Mouse (Mus musculus) left cerebral cortex, postnatal 10 days (tissue): ENCODE results near the gene Myo6. TPM values are rescaled to one million over a fixed set of nuclear protein-coding genes. Genes with fewer than 3 reads are reported as not detected.

Source experiments
- DNase-seq, 2 experiments: peaks; one replicate each; pipeline ENCODE4 v3.0.0; 2021 to 2022; ENCODE audit warnings: low spot score in 2 of 2, mixed read lengths in 1 of 2; ENCODE audit errors: extremely low spot score in 1 of 2
- intact Hi-C: fragments of 180-260 bp; cut with DNase I; formaldehyde crosslinking; loops from one replicate; pipeline ENCODE4 v1.15.1; 2025
- total RNA-seq, 2 experiments: library from RNA; stranded (reverse); gene quantifications; 2 replicates each; pipeline ENCODE4 v1.2.3; 2021

The Myo6 gene
- total RNA-seq, 2 experiments from 2014 or later, result 46.3 to 49.6 TPM

- intact Hi-C loops, result no loop called here
- no peak for DNase-seq
These were observed 13.8 kb downstream of the Myo6 start for GRCm38 (mm10) chr9:80178670-80179069.

- intact Hi-C loops, result no loop called here
- DNase-seq, result no peak
These were observed 14.9 kb downstream of the Myo6 start for GRCm38 (mm10) chr9:80179688-80180087.

DNA sequence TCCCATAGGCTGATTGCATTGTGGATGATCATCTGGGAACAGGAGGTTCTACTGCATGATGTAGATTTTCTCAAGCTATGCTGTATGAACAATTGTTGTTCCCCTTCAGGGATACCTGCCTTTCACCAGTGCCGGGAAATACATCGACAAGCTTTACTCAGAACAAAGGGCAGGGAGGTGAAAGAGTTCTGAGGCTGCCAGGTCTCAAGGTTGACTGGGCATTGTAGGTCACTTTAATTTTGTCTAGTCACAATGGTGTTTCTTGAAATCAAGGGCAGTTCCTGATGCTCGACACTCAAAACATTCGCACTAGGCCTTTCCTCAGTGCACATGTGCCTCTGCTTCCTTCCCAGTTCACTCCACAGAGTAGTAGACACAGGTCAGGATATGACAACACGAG is 15.9 kb downstream of the Myo6 start:
- intact Hi-C loops, result no loop called here
- no peak for DNase-seq

DNA sequence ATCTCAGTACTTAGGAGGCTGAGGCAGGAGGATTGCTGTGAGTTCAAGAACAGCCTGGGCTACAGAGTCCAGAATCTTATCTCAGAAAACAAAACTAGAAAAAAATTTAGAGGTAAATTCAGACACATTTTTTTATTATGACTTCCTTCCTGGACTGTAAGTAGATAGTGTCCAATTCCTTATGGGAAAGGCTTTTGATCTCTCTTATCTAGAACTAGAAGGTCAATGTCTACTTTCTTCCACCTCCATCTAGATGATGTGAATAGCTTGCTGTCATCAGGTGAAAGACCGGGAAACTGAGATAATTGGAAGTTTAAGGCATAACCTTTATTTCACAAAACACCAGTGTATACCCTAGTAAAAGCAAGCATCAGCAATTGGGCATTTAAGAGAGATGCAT is 16.9 kb downstream of the Myo6 start:
- intact Hi-C loops, result no loop called here
- DNase-seq, result no peak

DNA sequence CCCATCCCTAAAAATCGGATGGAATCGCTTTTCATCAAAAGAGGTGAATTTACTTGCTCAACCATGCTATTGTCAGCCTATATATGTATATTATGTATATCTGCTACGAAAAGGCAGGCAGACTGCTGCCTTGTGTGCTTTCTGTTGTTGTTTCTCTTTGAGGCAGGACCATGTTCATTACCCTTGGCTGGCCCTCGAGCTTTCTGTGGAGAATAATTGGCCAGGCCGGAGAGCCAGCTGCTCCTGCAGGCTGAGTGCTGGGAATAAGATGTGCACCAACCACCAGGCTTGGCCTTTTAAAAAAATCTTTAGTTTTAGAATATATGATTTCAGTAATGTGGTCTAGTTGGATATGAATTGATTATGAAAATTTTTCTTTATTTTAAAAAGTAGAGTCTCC is 19.3 kb downstream of the Myo6 start:
- intact Hi-C loops, result no loop called here
- no peak for DNase-seq

GRCm38 (mm10) chr9:80185737-80186136 is 20.9 kb downstream of the Myo6 start:
- intact Hi-C loops, result no loop called here
- DNase-seq, result no peak

DNA sequence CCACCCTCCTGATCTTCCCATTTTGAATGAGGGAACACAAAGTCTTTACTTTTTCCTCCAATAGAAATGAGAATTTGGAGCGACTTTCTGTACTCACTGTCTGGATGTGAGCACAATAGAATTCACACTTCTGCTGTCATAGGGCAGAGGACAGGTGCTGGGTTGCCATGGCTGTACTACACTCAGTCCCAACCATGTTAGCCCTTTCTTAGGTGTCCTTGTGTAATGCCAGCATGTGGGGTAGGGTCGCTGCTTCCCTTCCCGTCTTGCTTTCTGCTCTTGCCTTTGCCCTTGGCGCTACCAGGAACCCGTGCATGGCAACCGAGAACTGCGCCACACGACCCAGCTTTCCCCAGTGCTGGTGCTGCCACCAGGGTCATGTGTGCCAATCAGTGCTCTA is 21.9 kb downstream of the Myo6 start:
- intact Hi-C loops, result no loop called here
- DNase-seq, result no peak

- intact Hi-C loops, result no loop called here
These were observed 23.6 kb downstream of the Myo6 start for GRCm38 (mm10) chr9:80188324-80188893.

GRCm38 (mm10) chr9:80191240-80191639 is 26.4 kb downstream of the Myo6 start:
- DNase-seq, result no peak
- intact Hi-C loops, result no loop called here

More at GRCm38 (mm10) chr9:80188324-80188893, 23.6 kb downstream of the Myo6 start:
- DNase-seq, result no peak

- DNase-seq, result no peak
- intact Hi-C loops, result no loop called here
These were observed 27.5 kb downstream of the Myo6 start for GRCm38 (mm10) chr9:80192324-80192723.

- intact Hi-C loops, result no loop called here
- DNase-seq, result no peak
These were observed 29.6 kb downstream of the Myo6 start for GRCm38 (mm10) chr9:80194446-80194845.

DNA sequence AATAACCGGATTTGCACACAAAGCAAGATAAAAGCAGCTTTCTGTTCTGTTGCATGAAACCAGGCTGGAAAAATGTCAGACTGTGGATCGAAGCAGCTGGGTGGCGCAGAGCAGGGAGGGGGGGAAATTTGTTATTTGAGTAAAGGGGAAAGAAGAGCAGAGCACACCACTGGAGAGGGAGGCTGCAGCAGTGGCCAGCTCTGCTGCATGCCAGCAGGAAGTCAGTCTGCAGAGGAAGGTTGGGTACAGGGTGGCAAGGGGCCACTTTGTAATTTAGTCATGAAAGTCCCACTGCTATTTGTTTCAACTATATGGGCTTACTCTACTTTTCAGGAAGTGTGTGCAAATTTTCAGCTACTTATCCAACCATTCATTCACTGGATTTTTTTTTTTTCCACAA is 31.3 kb downstream of the Myo6 start:
- intact Hi-C loops, result no loop called here
- DNase-seq, result no peak

DNA sequence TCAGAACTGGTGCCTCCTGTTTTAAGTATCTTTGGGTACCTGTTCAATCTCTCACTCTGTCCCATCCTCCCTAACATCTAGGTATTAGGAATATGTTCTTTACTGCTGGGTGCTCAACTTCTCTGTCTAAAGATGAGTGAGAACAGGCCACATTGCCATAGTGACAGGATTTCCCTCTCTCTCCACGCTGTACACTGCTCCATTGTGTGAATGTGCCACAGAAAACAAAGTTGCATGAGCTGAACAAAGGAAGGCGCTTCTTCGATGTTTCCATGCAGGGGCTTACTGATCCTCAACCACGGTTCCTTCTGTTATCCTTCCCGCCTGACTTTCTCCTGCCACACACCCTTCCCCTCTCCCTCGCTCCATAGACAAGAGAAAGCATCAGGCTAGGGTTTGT is 32.4 kb downstream of the Myo6 start:
- DNase-seq, result no peak
- intact Hi-C loops, result no loop called here

GRCm38 (mm10) chr9:80200855-80201254 is 36.0 kb downstream of the Myo6 start:
- DNase-seq, result no peak
- intact Hi-C loops, result no loop called here

DNA sequence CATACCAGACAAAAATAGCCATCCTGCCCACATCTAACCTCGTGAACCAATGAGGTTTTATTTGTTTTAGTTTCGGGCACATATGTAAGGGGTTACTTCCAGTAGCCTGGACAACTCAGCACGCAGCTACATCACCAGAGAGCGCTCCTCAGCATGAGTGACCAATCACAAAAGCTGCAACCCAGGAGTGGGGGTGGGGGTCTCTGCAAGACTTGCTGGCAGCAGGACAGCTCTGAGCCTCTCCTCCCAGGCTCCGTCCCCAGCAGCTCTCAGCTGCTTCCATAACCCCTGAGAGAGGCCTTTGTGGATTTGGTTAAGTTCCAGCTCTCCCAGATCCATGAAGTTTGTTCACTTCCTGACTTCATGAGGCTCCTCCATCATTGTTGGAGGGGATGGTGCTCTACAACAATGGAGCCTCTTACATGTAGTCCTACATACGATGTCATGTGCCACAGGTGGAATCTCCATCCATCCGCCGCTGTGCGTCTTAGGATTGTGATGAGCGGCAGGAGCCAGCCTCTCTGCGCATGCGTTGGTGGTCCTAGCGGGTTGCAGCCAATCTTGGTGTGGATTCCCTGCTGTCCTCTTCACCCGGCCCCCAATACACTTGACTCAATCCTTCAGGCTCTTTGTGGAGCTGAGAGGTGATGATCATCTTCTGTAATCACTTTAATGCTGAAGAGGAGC is 37.7 kb downstream of the Myo6 start:
- peak in 1 of 2 experiments; percentile 60 for DNase-seq
- intact Hi-C loops, result no loop called here

DNA sequence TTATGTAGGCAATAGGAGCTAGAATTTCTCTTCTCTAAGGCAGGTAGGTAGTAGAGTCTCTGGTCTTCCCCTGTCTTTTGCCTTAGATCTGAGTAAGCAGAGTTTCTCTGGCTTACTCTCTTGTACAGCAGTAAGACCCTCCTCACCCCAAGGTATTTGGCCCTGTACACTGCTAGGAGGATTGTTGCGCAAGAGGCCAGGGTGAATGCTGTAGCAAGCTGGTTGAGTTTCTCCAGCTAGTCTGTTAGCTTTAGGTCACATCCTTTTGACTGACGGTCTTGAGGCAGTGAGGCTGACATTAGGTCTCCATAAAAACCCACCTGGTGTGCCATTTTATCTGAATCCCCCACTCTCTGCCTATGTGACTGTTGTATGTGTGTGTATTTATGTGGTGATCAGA is 43.9 kb downstream of the Myo6 start:
- intact Hi-C loops, result no loop called here
- no peak for DNase-seq

GRCm38 (mm10) chr9:80209459-80209858 is 44.6 kb downstream of the Myo6 start:
- DNase-seq, result no peak
- intact Hi-C loops, result no loop called here

DNA sequence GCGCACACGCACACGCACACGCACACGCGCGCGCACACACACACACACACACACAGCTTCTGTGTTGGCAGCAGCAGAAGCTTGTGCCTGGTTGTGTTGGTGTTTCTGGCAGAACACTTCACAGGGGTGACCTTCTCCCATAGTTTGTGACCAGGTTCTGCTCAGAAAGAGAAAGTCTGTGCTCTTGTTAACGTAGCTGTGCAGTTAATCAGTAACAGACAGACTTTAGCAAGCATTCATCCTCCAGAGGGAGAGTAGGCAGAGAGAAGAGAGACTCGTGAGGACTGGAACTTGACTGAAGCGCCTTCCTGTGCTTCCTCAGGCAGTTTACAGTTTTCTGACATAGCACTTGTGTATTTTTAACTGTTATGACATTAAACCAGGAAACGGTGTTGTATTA is 45.3 kb downstream of the Myo6 start:
- intact Hi-C loops, result no loop called here
- DNase-seq, result no peak

DNA sequence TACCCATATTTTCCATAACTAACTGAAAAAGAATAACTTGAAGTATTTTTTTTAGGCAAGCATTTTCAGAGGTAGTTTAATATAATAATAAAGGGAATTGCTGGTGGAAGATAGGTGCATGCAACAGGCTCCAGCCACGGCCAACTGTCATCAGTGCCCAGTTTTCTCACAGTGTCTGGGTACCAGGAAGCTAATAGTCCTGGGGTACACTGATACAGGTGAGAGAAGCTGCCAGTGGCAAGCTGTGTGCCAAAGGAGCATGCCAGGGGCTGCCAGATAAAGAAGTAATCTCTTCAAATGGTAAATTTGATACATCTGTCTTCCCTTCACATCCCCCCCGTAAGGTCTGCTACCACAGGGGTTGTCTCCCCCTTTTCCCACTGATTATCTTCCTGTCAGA is 48.6 kb downstream of the Myo6 start:
- no peak for DNase-seq
- intact Hi-C loops, result no loop called here

DNA sequence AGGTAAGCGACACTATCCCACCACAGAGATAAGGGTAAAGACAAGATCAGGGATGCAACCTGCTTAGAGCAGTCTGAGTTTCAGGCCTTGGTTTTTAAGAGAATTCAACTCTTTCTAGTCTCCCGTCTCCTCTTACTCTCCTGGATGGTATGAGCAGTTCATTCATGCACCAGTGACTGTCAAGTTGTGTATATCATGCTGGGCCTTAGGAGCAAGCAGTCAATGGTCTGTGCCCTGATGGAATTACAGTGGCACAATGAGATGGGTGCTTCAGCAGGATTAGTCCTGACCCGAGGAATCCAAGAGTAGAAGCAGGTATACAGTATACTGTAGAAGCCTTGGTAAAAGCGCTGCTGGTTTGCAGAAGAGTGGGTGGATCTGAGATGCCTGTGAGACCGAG is 50.7 kb downstream of the Myo6 start:
- no peak for DNase-seq
- intact Hi-C loops, result no loop called here
